Mouse (Mus musculus) lung, postnatal 0 days (tissue): ENCODE measurements around the gene Olfr1449.

Experiments used
- CTCF ChIP-seq: IDR thresholded peaks from 2 replicates; pipeline ENCODE4 v1.5.1; 2016; ENCODE audit warnings: antibody characterized with exemption, mild to moderate bottlenecking
- EP300 ChIP-seq: IDR thresholded peaks from 2 replicates; pipeline ENCODE4 v1.6.1; 2016; ENCODE audit warnings: antibody characterized with exemption, mild to moderate bottlenecking, control low read depth

GRCm38 (mm10) chr19:12893424-12893823, 37.2 kb upstream of the Olfr1449 start, which contains the start of gene Olfr1446:
- TF ChIP-seq CTCF (no peak), EP300 (no peak)
